12 mouse cellular contexts compared by ENCODE assay signal in the genomic region with DNA sequence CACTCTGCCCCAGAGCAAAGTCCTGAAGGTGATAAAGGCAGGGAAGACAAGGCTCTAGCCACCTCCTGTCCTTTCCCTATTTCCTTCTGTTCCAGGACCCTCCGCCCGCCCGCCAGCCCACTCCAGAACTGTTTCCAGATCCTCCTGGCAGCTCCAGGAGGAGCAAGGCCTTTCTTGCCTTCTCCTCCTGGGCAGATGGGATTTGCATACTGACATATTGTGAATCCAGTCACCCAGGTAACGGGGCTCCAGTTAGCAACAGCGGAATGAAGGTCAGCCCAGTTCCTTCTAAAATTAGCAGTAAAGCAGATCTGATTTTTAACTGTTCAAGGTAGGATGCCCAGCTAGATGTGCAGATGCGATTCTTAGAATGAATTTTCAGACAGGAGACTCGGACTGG.
DNase-seq lines count a peak whose midpoint lies in the region; ATAC-seq and TF ChIP-seq lines count a peak whose summit lies in the region.
"Had no signal": no experiment of that assay in that cellular context is flagged by ENCODE, and none has a peak within 500 bp of the region (broad histone marks: within the 10 kb centered on the region; RNA-seq: fewer than 3 reads in every experiment).

No protein-coding gene starts in this region.

- no peaks in the 10 kb centered on the region for H3K9me3 ChIP-seq in hindbrain, embryonic 15.5 days
- H3K9me3 ChIP-seq in hindbrain, embryonic 10.5 days, result no peaks in the 10 kb centered on the region
- no peaks in the 10 kb centered on the region for H3K9me3 ChIP-seq in embryonic facial prominence, embryonic 10.5 days
- H3K9me3 ChIP-seq: embryonic facial prominence, embryonic 12.5 days; heart, embryonic 13.5 days had no signal

- no peaks in the 10 kb centered on the region for H3K36me3 ChIP-seq in hindbrain, embryonic 15.5 days
- H3K36me3 ChIP-seq in hindbrain, embryonic 10.5 days, result no peaks in the 10 kb centered on the region
- H3K36me3 ChIP-seq in testis, adult 2 months (ENCODE audit: control insufficient read depth, insufficient read depth, low read length), result no peaks in the 10 kb centered on the region
- peaks cover 7% of the 10 kb centered on the region; the same call in 1 of the 2 replicates for H3K36me3 ChIP-seq in embryonic facial prominence, embryonic 10.5 days (replicated peaks)
- H3K36me3 ChIP-seq: embryonic facial prominence, embryonic 12.5 days; heart, embryonic 13.5 days had no signal

- H3K4me2 ChIP-seq in hindbrain, embryonic 15.5 days, result no peak overlapping the region
- H3K4me2 ChIP-seq: embryonic facial prominence, embryonic 12.5 days; heart, embryonic 13.5 days had no signal

- H3K4me3 ChIP-seq in hindbrain, embryonic 15.5 days, result no peak overlapping the region
- no peak overlapping the region for H3K4me3 ChIP-seq in hindbrain, embryonic 10.5 days
- no peak overlapping the region for H3K4me3 ChIP-seq in testis, adult 2 months (ENCODE audit: control insufficient read depth, low read depth, low read length)
- no peak overlapping the region for H3K4me3 ChIP-seq in embryonic facial prominence, embryonic 10.5 days
- H3K4me3 ChIP-seq: embryonic facial prominence, embryonic 12.5 days; heart, embryonic 13.5 days had no signal

- TF ChIP-seq POLR2A in testis, adult 2 months (IDR thresholded peaks at IDR 0.05; ENCODE audit: control insufficient read depth, low read depth, low read length), result no peak

- ATAC-seq in hindbrain, embryonic 15.5 days (ENCODE audit: low FRiP score, low read depth), result no peak
- ATAC-seq: forebrain, embryonic 16.5 days had no signal

- DNase-seq in hindbrain, embryonic 10.5 days (ENCODE audit: low spot score), result no peak
- DNase-seq in testis, postnatal 10 days (ENCODE audit: low spot score), result no peak
- peak; percentile 72 for DNase-seq in cerebellum, adult 9-11 months
- no peak for DNase-seq in Muller cell, postnatal 12 days (ENCODE audit: inconsistent ontology term)
- no peak for DNase-seq in embryonic facial prominence, embryonic 10.5 days (ENCODE audit: low spot score)
- DNase-seq: spleen, adult 18-20 months had no signal

- no peak overlapping the region for H3K9ac ChIP-seq in hindbrain, embryonic 15.5 days
- H3K9ac ChIP-seq: embryonic facial prominence, embryonic 12.5 days; heart, embryonic 13.5 days; liver, embryonic 14.5 days had no signal

- H3K27ac ChIP-seq in hindbrain, embryonic 15.5 days (replicated peaks), result 0 out of 2 replicates have a peak overlapping the region, but pooled peaks have one; percentile 1
- H3K27ac ChIP-seq in hindbrain, embryonic 10.5 days, result no peak overlapping the region
- peak overlapping the region; percentile 16; the same call in 1 of the 2 replicates for H3K27ac ChIP-seq in testis, adult 2 months (ENCODE audit: control insufficient read depth, insufficient read depth, low read depth, low read length)
- no peak overlapping the region for H3K27ac ChIP-seq in embryonic facial prominence, embryonic 10.5 days (replicated peaks)
- H3K27ac ChIP-seq: embryonic facial prominence, embryonic 12.5 days; liver, embryonic 14.5 days had no signal

- TF ChIP-seq CTCF in testis, adult 2 months (IDR thresholded peaks at IDR 0.05; ENCODE audit: control insufficient read depth, insufficient read depth, insufficient replicate concordance, low read depth, low read length), result no peak

- H3K4me1 ChIP-seq in hindbrain, embryonic 15.5 days (replicated peaks), result peaks cover 24% of the 10 kb centered on the region
- peaks cover 44% of the 10 kb centered on the region for H3K4me1 ChIP-seq in hindbrain, embryonic 10.5 days (replicated peaks)
- H3K4me1 ChIP-seq in testis, adult 2 months (ENCODE audit: control insufficient read depth, insufficient read depth, low read length), result no peaks in the 10 kb centered on the region
- H3K4me1 ChIP-seq in embryonic facial prominence, embryonic 10.5 days, result peaks cover 33% of the 10 kb centered on the region

- 53% methylated on average over 7 of the region's 7 CpGs for WGBS in hindbrain, embryonic 15.5 days
- WGBS in hindbrain, embryonic 10.5 days, result 67% methylated on average over 7 of the region's 7 CpGs
- 86% methylated on average over 7 of the region's 7 CpGs for WGBS in embryonic facial prominence, embryonic 10.5 days

- no peaks in the 10 kb centered on the region for H3K27me3 ChIP-seq in hindbrain, embryonic 15.5 days
- H3K27me3 ChIP-seq in hindbrain, embryonic 10.5 days (ENCODE audit: insufficient read depth, poor library complexity, severe bottlenecking), result no peaks in the 10 kb centered on the region
- H3K27me3 ChIP-seq in testis, adult 2 months (ENCODE audit: control insufficient read depth, insufficient read depth, low read length), result no peaks in the 10 kb centered on the region
- H3K27me3 ChIP-seq in embryonic facial prominence, embryonic 10.5 days (replicated peaks; ENCODE audit: low read depth, poor library complexity, severe bottlenecking), result no peaks in the 10 kb centered on the region
- H3K27me3 ChIP-seq: embryonic facial prominence, embryonic 12.5 days; heart, embryonic 13.5 days had no signal

Comparison
In these comparisons a context has a peak if more than half of its experiments do, and no peak if none do; other contexts are left out.
1. H3K27ac ChIP-seq: peak in hindbrain, embryonic 15.5 days (single experiment) and testis, adult 2 months (single experiment); none in hindbrain, embryonic 10.5 days (single experiment) and embryonic facial prominence, embryonic 10.5 days (single experiment).